Mouse (Mus musculus): ENCODE data around the gene Lrit3. TPM values are rescaled to one million over a fixed set of nuclear protein-coding genes. Genes with fewer than 3 reads are reported as not detected.
A peak's percentile ranks its signal among the peaks of the same experiment; 100 is the strongest.

The Lrit3 gene
- not detected for total RNA-seq (2021)
- long read RNA-seq, experiment 1: 0 reads
- long read RNA-seq, experiment 2: 0 reads

GRCm38 (mm10) chr3:129803765-129804164, at the start of gene Lrit3:
TSS of gene Lrit3 (minus strand) at chr3:129804030.
- DNase-seq (ENCODE audit: low spot score in 2 of 2): no peak

- DNase-seq (ENCODE audit: low spot score in 2 of 2): no peak
Observed at GRCm38 (mm10) chr3:129846846-129847245, 43.0 kb upstream of the Lrit3 start.

GRCm38 (mm10) chr3:129845868-129846267, 42.0 kb upstream of the Lrit3 start:
- no peak for DNase-seq (ENCODE audit: low spot score in 2 of 2)

- DNase-seq (ENCODE audit: low spot score in 2 of 2): no peak
Observed at GRCm38 (mm10) chr3:129838017-129838416, 34.2 kb upstream of the Lrit3 start.

- no peak for DNase-seq (ENCODE audit: low spot score in 2 of 2)
Observed at GRCm38 (mm10) chr3:129836965-129837364, 33.1 kb upstream of the Lrit3 start.

- DNase-seq (ENCODE audit: low spot score in 2 of 2): no peak
Observed at GRCm38 (mm10) chr3:129836051-129836697, 32.3 kb upstream of the Lrit3 start.

GRCm38 (mm10) chr3:129835388-129835934, 31.6 kb upstream of the Lrit3 start, which contains the start of gene Cfi:
TSS of gene Cfi (plus strand) at chr3:129835884.
- DNase-seq (ENCODE audit: low spot score in 2 of 2): no peak

GRCm38 (mm10) chr3:129831035-129831568, 27.3 kb upstream of the Lrit3 start, which contains the start of gene Gar1:
TSS of gene Gar1 (minus strand) at chr3:129831396.
- peak; percentile 95 to 96 for DNase-seq (ENCODE audit: low spot score in 2 of 2)

- peak in 1 of 2 experiments; percentile 18 for DNase-seq (ENCODE audit: low spot score in 2 of 2)
Observed at GRCm38 (mm10) chr3:129830626-129831025, 26.8 kb upstream of the Lrit3 start.

- DNase-seq (ENCODE audit: low spot score in 2 of 2): no peak
Observed at GRCm38 (mm10) chr3:129827691-129828090, 23.9 kb upstream of the Lrit3 start.

GRCm38 (mm10) chr3:129826691-129827090, 22.9 kb upstream of the Lrit3 start:
- DNase-seq (ENCODE audit: low spot score in 2 of 2): no peak

GRCm38 (mm10) chr3:129824891-129825290, 21.1 kb upstream of the Lrit3 start:
- DNase-seq (ENCODE audit: low spot score in 2 of 2): no peak

GRCm38 (mm10) chr3:129824146-129824545, 20.3 kb upstream of the Lrit3 start:
- no peak for DNase-seq (ENCODE audit: low spot score in 2 of 2)

GRCm38 (mm10) chr3:129823293-129823692, 19.5 kb upstream of the Lrit3 start:
- no peak for DNase-seq (ENCODE audit: low spot score in 2 of 2)

GRCm38 (mm10) chr3:129822206-129822775, 18.5 kb upstream of the Lrit3 start, which contains the start of gene Rrh:
TSS of gene Rrh (minus strand) at chr3:129822587.
- no peak for DNase-seq (ENCODE audit: low spot score in 2 of 2)

- no peak for DNase-seq (ENCODE audit: low spot score in 2 of 2)
Observed at GRCm38 (mm10) chr3:129821736-129822135, 17.9 kb upstream of the Lrit3 start.

- no peak for DNase-seq (ENCODE audit: low spot score in 2 of 2)
Observed at GRCm38 (mm10) chr3:129820847-129821246, 17.0 kb upstream of the Lrit3 start.

GRCm38 (mm10) chr3:129799011-129799410, 4.8 kb downstream of the Lrit3 start:
- DNase-seq (ENCODE audit: low spot score in 2 of 2): no peak

- no peak for DNase-seq (ENCODE audit: low spot score in 2 of 2)
Observed at GRCm38 (mm10) chr3:129798551-129798950, 5.3 kb downstream of the Lrit3 start.

GRCm38 (mm10) chr3:129797341-129797740, 6.5 kb downstream of the Lrit3 start:
- DNase-seq (ENCODE audit: low spot score in 2 of 2): no peak

- no peak for DNase-seq (ENCODE audit: low spot score in 2 of 2)
Observed at GRCm38 (mm10) chr3:129793801-129794200, 10.0 kb downstream of the Lrit3 start.

- no peak for DNase-seq (ENCODE audit: low spot score in 2 of 2)
Observed at GRCm38 (mm10) chr3:129782746-129783145, 21.1 kb downstream of the Lrit3 start.

Measured in left cerebral cortex, adult 18-20 months (tissue).